Mouse (Mus musculus): Measurements from ENCODE around the gene 4930432K21Rik. TPM values are rescaled to one million over a fixed set of nuclear protein-coding genes. Genes with fewer than 3 reads are reported as not detected.
A peak's percentile ranks its signal among the peaks of the same experiment; 100 is the strongest.

Gene 4930432K21Rik
- polyA plus RNA-seq, 1 experiment: 0.63 TPM

- WGBS: 7% methylated on average over 33 of the region's 33 CpGs
- TF ChIP-seq CTCF (conservative IDR thresholded peaks at IDR 0.05; ENCODE audit: insufficient read depth, insufficient read length, low read depth, low read length) (no peak), POLR2A (IDR thresholded peaks at IDR 0.05; ENCODE audit: low read depth, low read length) (no peak)
- peak; percentile 77 for DNase-seq
Observed at GRCm38 (mm10) chr8:84192555-84192954, 44.7 kb downstream of the 4930432K21Rik start.

GRCm38 (mm10) chr8:84193161-84193560 is 45.3 kb downstream of the 4930432K21Rik start:
- no peaks in the 10 kb centered on the region for H3K4me1 ChIP-seq (ENCODE audit: control insufficient read depth, insufficient read depth, low read length)
- H3K36me3 ChIP-seq (ENCODE audit: control insufficient read depth, insufficient read depth, low read length): no peaks in the 10 kb centered on the region
- TF ChIP-seq CTCF (conservative IDR thresholded peaks at IDR 0.05; ENCODE audit: insufficient read depth, insufficient read length, low read depth, low read length): no peak
- 83% methylated on average over 4 of the region's 4 CpGs for WGBS
- no peak overlapping the region for H3K4me3 ChIP-seq (ENCODE audit: insufficient read depth, low read depth, low read length)
- H3K27me3 ChIP-seq (replicated peaks; ENCODE audit: control insufficient read depth, insufficient read depth, low read length): no peaks in the 10 kb centered on the region
- no peak overlapping the region for H3K27ac ChIP-seq (ENCODE audit: insufficient read depth, low read depth, low read length)
- DNase-seq: no peak

More at GRCm38 (mm10) chr8:84192555-84192954, 44.7 kb downstream of the 4930432K21Rik start:
- Histone ChIP-seq H3K36me3 (ENCODE audit: control insufficient read depth, insufficient read depth, low read length) (no peaks in the 10 kb centered on the region), H3K27ac (ENCODE audit: insufficient read depth, low read depth, low read length) (peak overlapping the region; percentile 90), H3K4me3 (ENCODE audit: insufficient read depth, low read depth, low read length) (peak overlapping the region; percentile 36), H3K4me1 (ENCODE audit: control insufficient read depth, insufficient read depth, low read length) (no peaks in the 10 kb centered on the region), H3K27me3 (replicated peaks; ENCODE audit: control insufficient read depth, insufficient read depth, low read length) (no peaks in the 10 kb centered on the region)

- H3K27me3 ChIP-seq (replicated peaks; ENCODE audit: control insufficient read depth, insufficient read depth, low read length): no peaks in the 10 kb centered on the region
- H3K27ac ChIP-seq (ENCODE audit: insufficient read depth, low read depth, low read length): no peak overlapping the region
- no peak for DNase-seq
- H3K4me3 ChIP-seq (ENCODE audit: insufficient read depth, low read depth, low read length): no peak overlapping the region
- WGBS: 96% methylated on average over 5 of the region's 5 CpGs
- TF ChIP-seq POLR2A (IDR thresholded peaks at IDR 0.05; ENCODE audit: low read depth, low read length) (no peak), CTCF (conservative IDR thresholded peaks at IDR 0.05; ENCODE audit: insufficient read depth, insufficient read length, low read depth, low read length) (peak; percentile 44)
- H3K4me1 ChIP-seq (ENCODE audit: control insufficient read depth, insufficient read depth, low read length): peaks cover 1% of the 10 kb centered on the region; the same call in 1 of the 2 replicates
- no peaks in the 10 kb centered on the region for H3K36me3 ChIP-seq (ENCODE audit: control insufficient read depth, insufficient read depth, low read length)
Observed at GRCm38 (mm10) chr8:84193566-84193965, 45.7 kb downstream of the 4930432K21Rik start.

DNA sequence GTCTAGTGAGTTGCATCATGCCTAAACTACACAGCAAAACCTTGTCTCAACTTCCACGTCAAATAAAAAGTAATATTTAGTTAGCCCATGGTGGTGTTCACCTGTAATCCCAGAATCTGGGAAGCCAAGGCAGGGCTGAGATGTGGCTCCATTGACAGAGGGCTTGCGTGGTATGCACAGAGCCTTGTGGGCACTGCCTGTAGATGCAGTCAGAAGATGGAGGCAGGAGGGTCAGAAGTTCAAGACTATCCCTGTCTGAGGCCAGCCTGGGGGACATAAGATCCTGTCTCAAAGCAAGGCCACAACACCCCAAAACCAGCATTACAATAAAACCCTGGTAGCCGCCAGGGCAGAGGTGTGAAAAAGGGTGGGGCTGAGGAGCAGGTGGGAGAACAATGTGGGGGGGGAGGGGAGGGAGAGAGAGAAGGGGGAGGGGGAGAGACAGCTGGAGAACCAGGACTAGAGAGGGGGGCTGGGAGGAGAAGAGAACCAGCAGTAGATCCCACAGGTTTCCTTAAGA is 46.5 kb downstream of the 4930432K21Rik start:
- TF ChIP-seq CTCF (conservative IDR thresholded peaks at IDR 0.05; ENCODE audit: insufficient read depth, insufficient read length, low read depth, low read length): no peak
- TF ChIP-seq POLR2A (IDR thresholded peaks at IDR 0.05; ENCODE audit: low read depth, low read length): no peak
- peaks cover 4% of the 10 kb centered on the region; the same call in 1 of the 2 replicates for H3K4me1 ChIP-seq (ENCODE audit: control insufficient read depth, insufficient read depth, low read length)

DNA sequence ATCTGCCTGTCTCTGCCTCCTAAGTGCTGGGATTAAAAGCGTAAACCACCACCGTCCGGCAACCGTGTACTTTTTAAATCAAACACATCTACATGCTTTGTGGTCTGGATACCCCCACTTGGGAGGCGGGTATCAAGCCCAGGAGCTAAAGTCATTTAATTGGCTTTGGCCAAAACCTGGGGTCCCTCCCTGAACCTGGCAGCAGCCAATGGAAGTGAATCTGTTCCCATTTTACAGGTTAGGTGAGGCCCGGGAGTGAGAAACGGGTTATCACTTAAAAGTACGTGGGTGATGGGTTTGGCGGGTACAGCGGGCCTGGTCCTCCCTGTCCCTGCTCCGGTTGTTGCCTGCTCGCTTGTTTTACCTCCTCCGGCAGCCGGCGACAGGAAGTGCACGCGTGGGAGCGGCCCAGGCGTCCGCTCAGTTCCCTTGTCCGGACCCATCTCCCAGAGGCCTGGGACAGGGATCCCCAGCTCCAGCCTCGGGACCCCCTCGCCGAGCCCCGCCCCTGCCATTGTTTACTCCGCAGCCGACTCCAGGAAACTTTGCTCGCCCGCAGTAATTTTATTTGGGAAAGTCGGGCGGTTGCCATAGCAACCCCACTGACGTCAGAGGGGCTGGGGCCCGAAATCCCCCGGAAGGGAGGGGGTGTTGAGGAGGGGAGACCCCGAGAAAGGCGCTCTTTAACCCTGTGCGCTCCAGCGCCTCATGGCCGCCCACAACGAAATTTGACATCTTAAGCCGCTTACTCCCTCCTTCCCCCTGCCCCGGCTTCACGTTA is 49.5 kb downstream of the 4930432K21Rik start:
- Histone ChIP-seq H3K4me1 (ENCODE audit: control insufficient read depth, insufficient read depth, low read length) (peaks cover 4% of the 10 kb centered on the region; the same call in 1 of the 2 replicates), H3K27ac (ENCODE audit: insufficient read depth, low read depth, low read length) (peak overlapping the region; percentile 94), H3K27me3 (replicated peaks; ENCODE audit: control insufficient read depth, insufficient read depth, low read length) (no peaks in the 10 kb centered on the region), H3K36me3 (ENCODE audit: control insufficient read depth, insufficient read depth, low read length) (no peaks in the 10 kb centered on the region), H3K4me3 (ENCODE audit: insufficient read depth, low read depth, low read length) (peak overlapping the region; percentile 43)
- no peak for TF ChIP-seq CTCF (conservative IDR thresholded peaks at IDR 0.05; ENCODE audit: insufficient read depth, insufficient read length, low read depth, low read length)
- no peak for TF ChIP-seq POLR2A (IDR thresholded peaks at IDR 0.05; ENCODE audit: low read depth, low read length)
- peak; percentile 93 for DNase-seq
- 11% methylated on average over 43 of the region's 43 CpGs for WGBS

More for the DNA sequence above, 46.5 kb downstream of the 4930432K21Rik start:
- no peak for DNase-seq
- Histone ChIP-seq H3K4me3 (ENCODE audit: insufficient read depth, low read depth, low read length) (no peak overlapping the region), H3K27ac (ENCODE audit: insufficient read depth, low read depth, low read length) (no peak overlapping the region), H3K27me3 (replicated peaks; ENCODE audit: control insufficient read depth, insufficient read depth, low read length) (no peaks in the 10 kb centered on the region), H3K36me3 (ENCODE audit: control insufficient read depth, insufficient read depth, low read length) (no peaks in the 10 kb centered on the region)
- 91% methylated on average over 3 of the region's 3 CpGs for WGBS

DNA sequence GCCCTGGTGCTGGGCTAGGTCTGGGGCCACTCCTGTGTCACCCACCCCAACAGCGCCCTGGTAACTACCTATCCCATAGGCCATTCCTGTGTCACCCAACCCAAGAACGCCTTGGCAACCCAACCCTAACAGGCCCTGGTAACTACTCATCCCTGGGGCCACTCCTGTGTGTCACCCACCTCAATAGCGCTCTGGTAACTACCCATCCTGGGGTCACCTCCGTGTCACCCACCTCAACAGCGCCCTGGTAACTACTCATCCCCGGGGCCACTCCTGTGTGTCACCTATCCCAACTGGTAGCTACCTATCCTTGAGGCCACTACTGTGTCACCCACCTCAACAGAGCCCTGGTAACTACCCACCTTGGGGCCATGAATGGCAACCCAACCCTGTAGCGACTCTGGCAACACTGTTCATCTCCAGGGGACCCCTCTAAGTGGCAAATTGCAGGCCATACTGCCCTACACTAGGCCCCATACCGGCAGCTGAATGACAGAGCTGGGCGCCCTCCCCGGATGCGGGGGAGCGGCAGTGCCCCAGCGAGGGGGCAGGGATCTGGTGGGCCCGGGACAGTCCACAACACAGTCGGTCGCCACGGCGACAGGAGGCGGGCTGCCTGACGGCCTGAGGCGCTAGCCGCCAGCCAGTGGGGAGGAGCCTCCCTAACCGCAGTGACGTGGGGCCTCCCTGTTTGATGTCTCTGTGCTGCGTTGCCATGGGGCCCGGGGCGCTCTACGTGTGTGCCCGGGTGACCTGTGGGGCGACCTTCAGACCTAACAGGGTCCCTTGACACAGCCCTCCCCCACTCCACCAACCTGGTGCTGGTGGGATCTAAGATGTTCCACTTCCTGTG is 50.3 kb downstream of the 4930432K21Rik start:
- H3K4me1 ChIP-seq (ENCODE audit: control insufficient read depth, insufficient read depth, low read length): peaks cover 4% of the 10 kb centered on the region; the same call in 1 of the 2 replicates
- H3K4me3 ChIP-seq (ENCODE audit: insufficient read depth, low read depth, low read length): peak overlapping the region; percentile 43
- H3K27ac ChIP-seq (ENCODE audit: insufficient read depth, low read depth, low read length): peak overlapping the region; percentile 90
- no peaks in the 10 kb centered on the region for H3K36me3 ChIP-seq (ENCODE audit: control insufficient read depth, insufficient read depth, low read length)
- no peaks in the 10 kb centered on the region for H3K27me3 ChIP-seq (replicated peaks; ENCODE audit: control insufficient read depth, insufficient read depth, low read length)
- peak; percentile 90 for DNase-seq
- TF ChIP-seq POLR2A (IDR thresholded peaks at IDR 0.05; ENCODE audit: low read depth, low read length) (no peak), CTCF (conservative IDR thresholded peaks at IDR 0.05; ENCODE audit: insufficient read depth, insufficient read length, low read depth, low read length) (no peak)
- 13% methylated on average over 30 of the region's 30 CpGs for WGBS
